Mouse (Mus musculus) small intestine, adult 2 months (tissue): ENCODE measurements around the gene Clba1. TPM values are rescaled to one million over a fixed set of nuclear protein-coding genes. Genes with fewer than 3 reads are reported as not detected.

Experiments used
- H3K27ac ChIP-seq: fragments of 200-500 bp; 2 replicates; pipeline ENCODE4 v1.5.1; 2012; ENCODE audit warnings: low read depth, low read length, control low read depth, inconsistent platforms; ENCODE audit not compliant: insufficient read depth
- H3K27me3 ChIP-seq: fragments of 200-500 bp; 2 replicates; pipeline ENCODE4 v1.6.1; 2012; ENCODE audit warnings: mild to moderate bottlenecking, moderate library complexity, low read length, inconsistent platforms; ENCODE audit not compliant: control insufficient read depth, insufficient read depth
- H3K36me3 ChIP-seq: fragments of 200-500 bp; 2 replicates; pipeline ENCODE4 v1.6.1; 2012; ENCODE audit warnings: mild to moderate bottlenecking, low read length, control low read depth, inconsistent platforms; ENCODE audit not compliant: control insufficient read depth, insufficient read depth
- H3K4me1 ChIP-seq: fragments of 200-500 bp; 2 replicates; pipeline ENCODE4 v1.6.1; 2012; ENCODE audit warnings: low read length, inconsistent platforms, mixed read lengths; ENCODE audit not compliant: control insufficient read depth, insufficient read depth, insufficient read length
- H3K4me3 ChIP-seq: fragments of 200-500 bp; 2 replicates; pipeline ENCODE4 v1.5.1; 2012; ENCODE audit warnings: low read depth, mild to moderate bottlenecking, control low read depth, inconsistent platforms, low read length, moderate library complexity
- CTCF ChIP-seq: fragments of 200-500 bp; IDR thresholded peaks from 2 replicates; pipeline ENCODE4 v1.5.1; 2012; ENCODE audit warnings: low read depth, mild to moderate bottlenecking, control low read depth, inconsistent platforms, low read length, moderate library complexity, mixed read lengths; ENCODE audit not compliant: insufficient replicate concordance, insufficient read length; ENCODE audit errors: extremely low read depth
- POLR2A ChIP-seq: fragments of 200-500 bp; IDR thresholded peaks from 2 replicates; pipeline ENCODE4 v1.6.1; 2012; ENCODE audit warnings: low read depth, mild to moderate bottlenecking, control low read depth, inconsistent platforms, low read length, moderate library complexity
- WGBS: fragments of 180-500 bp; shearing (Covaris S2); methylation state at CpG from one replicate; pipeline ENCODE4 v1.1.7; 2018; 5-methylcytosine and 5-hydroxymethylcytosine counted together
- polyA plus RNA-seq: library from polyadenylated mRNA; depleted of rRNA; stranded (reverse); fragments of >200 nt; gene quantifications from 2 replicates; pipeline ENCODE4 v1.2.3, GENCODE M21; 2012

The Clba1 gene
- polyA plus RNA-seq, 1 experiment, result 1.6 TPM

GRCm38 (mm10) chr12:112764991-112765390 lies 43.7 kb upstream of the Clba1 start:
- WGBS, result 89% methylated on average over 7 of the region's 7 CpGs
- Histone ChIP-seq H3K36me3 (no peaks in the 10 kb centered on the region), H3K4me3 (no peak overlapping the region), H3K27ac (no peak overlapping the region), H3K27me3 (no peaks in the 10 kb centered on the region), H3K4me1 (no peaks in the 10 kb centered on the region)
- no peak for TF ChIP-seq CTCF
- TF ChIP-seq POLR2A, result no peak

- no peaks in the 10 kb centered on the region for H3K36me3 ChIP-seq
- no peaks in the 10 kb centered on the region for H3K27me3 ChIP-seq
- TF ChIP-seq CTCF (no peak), POLR2A (no peak)
- WGBS, result 95% methylated on average over 7 of the region's 7 CpGs
- H3K27ac ChIP-seq, result no peak overlapping the region
- H3K4me1 ChIP-seq, result no peaks in the 10 kb centered on the region
- H3K4me3 ChIP-seq, result no peak overlapping the region
Observed at GRCm38 (mm10) chr12:112766586-112766985, 42.2 kb upstream of the Clba1 start.

DNA sequence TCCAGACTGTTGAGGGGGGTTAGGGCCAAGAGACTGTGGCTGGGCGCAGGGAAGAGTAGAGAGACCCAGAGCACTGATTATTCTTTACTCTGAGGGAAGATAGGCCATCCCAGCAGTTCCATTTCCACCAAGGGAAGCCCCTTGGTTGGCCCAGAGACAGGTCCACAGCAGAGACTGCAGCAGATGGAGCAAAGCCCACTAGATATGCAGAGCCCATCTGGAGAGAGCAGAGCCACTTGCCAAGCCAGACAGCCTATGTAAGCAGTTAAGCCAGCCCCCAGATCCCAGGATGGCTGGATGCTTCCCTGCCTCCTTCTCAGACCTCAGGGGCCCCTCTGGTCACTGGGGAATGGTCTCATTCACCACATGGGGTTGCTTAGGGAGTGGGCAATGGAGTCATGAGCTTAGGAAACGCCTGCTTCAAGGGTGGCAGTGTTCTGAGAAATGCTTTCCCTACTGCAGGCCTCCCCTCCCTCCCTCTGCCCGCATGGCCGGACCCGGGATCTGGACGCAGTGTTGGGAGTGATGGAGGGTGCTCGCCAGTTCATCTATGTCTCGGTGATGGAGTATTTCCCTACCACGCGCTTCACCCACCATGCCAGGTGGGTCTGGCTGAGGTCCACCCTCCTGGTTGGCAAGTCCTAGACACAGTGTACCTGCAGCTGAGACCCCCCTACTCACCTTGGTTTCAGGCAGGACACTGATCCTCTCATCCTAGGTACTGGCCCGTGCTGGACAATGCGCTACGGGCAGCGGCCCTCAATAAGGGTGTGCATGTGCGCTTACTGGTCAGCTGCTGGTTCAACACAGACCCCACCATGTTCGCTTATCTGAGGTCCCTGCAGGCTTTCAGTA lies 41.5 kb upstream of the Clba1 start:
- Histone ChIP-seq H3K4me3 (no peak overlapping the region), H3K36me3 (no peaks in the 10 kb centered on the region), H3K27ac (no peak overlapping the region), H3K27me3 (no peaks in the 10 kb centered on the region), H3K4me1 (no peaks in the 10 kb centered on the region)
- WGBS, result 92% methylated on average over 16 of the region's 16 CpGs
- TF ChIP-seq POLR2A, result no peak
- TF ChIP-seq CTCF, result no peak

- 86% methylated on average over 8 of the region's 8 CpGs for WGBS
- Histone ChIP-seq H3K27ac (no peak overlapping the region), H3K4me3 (no peak overlapping the region), H3K36me3 (no peaks in the 10 kb centered on the region), H3K27me3 (no peaks in the 10 kb centered on the region), H3K4me1 (no peaks in the 10 kb centered on the region)
- no peak for TF ChIP-seq POLR2A
- TF ChIP-seq CTCF, result no peak
Observed at GRCm38 (mm10) chr12:112768166-112768565, 40.6 kb upstream of the Clba1 start.

DNA sequence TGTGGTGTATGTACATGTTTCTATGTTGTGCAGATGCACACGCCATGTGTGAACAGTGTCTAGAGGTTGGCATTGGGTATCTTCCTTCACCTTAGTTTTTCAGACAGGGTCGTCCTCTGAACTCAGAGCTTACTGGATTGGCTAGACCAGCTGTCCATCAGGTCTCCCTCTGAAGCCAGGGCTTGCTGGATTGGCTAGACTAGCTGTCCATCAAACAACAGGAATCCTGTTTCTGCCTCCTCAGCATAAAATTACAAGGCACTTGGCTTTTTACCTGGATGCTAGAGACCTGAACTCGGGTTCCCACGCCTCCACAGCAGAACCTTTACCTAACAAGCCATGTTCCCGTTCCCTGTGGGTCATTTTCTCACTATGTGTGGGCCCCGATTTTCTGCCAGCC lies 39.7 kb upstream of the Clba1 start:
- no peaks in the 10 kb centered on the region for H3K36me3 ChIP-seq
- no peak overlapping the region for H3K27ac ChIP-seq
- WGBS, result 80% methylated on average over 6 of the region's 6 CpGs
- TF ChIP-seq CTCF (no peak), POLR2A (no peak)
- no peak overlapping the region for H3K4me3 ChIP-seq
- no peaks in the 10 kb centered on the region for H3K27me3 ChIP-seq
- H3K4me1 ChIP-seq, result no peaks in the 10 kb centered on the region

DNA sequence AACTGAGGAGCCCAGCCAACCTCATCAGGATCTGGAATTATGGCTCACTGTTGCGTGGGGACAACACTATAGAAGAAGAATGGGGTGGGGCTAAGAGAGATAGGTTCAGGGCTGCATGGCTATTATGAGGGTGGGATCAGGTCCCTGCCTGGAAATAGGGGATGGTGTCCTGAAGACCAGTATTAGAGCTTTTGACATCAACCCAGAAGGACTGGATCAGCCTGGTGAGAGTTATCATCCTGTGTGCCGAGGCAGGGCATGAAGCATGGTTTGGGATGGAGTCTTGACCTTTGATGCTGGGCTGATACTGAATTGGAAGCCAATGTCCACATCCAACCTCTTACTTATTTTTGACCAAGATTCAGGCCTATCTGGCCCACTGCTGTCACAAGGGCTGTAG lies 39.0 kb upstream of the Clba1 start:
- TF ChIP-seq POLR2A (no peak), CTCF (no peak)
- Histone ChIP-seq H3K36me3 (no peaks in the 10 kb centered on the region), H3K4me1 (no peaks in the 10 kb centered on the region), H3K4me3 (no peak overlapping the region), H3K27me3 (no peaks in the 10 kb centered on the region), H3K27ac (no peak overlapping the region)
- WGBS, result 63% methylated on average over 2 of the region's 2 CpGs

GRCm38 (mm10) chr12:112770396-112770795 lies 38.3 kb upstream of the Clba1 start:
- 74% methylated on average over 4 of the region's 4 CpGs for WGBS
- H3K4me3 ChIP-seq, result no peak overlapping the region
- no peaks in the 10 kb centered on the region for H3K36me3 ChIP-seq
- no peaks in the 10 kb centered on the region for H3K27me3 ChIP-seq
- no peaks in the 10 kb centered on the region for H3K4me1 ChIP-seq
- TF ChIP-seq CTCF, result no peak
- no peak for TF ChIP-seq POLR2A
- H3K27ac ChIP-seq, result no peak overlapping the region
